Mouse (Mus musculus): Measurements from ENCODE around the gene Nkrf. TPM values are rescaled to one million over a fixed set of nuclear protein-coding genes. Genes with fewer than 3 reads are reported as not detected.

The Nkrf gene
- polyA plus RNA-seq (2014; fragmentation: Nextera tagmentation; extraction: Ambion mirVana) = 7.0 and 7.3 TPM in 2 replicates

- WGBS = 20% methylated on average over 29 of the region's 47 CpGs
- H3K9me3 ChIP-seq (ENCODE audit: control insufficient read depth, low read length) = no peaks in the 10 kb centered on the region
- H3K36me3 ChIP-seq (ENCODE audit: control insufficient read depth, insufficient read depth, low read length) = no peaks in the 10 kb centered on the region
- peak within 1 kb of the TSS; percentile 58 for H3K4me2 ChIP-seq
- H3K4me1 ChIP-seq (ENCODE audit: control insufficient read depth, insufficient read depth, low read length) = no peaks in the 10 kb centered on the region
- ATAC-seq (ENCODE audit: low FRiP score) = peak; percentile 77
- peak within 1 kb of the TSS; percentile 45 for H3K27ac ChIP-seq (ENCODE audit: low read depth, low read length)
- peak; percentile 88 for DNase-seq (ENCODE audit: low spot score, missing footprints)
- peak within 1 kb of the TSS; percentile 58 for H3K4me3 ChIP-seq (ENCODE audit: low read depth, low read length)
- no peaks in the 10 kb centered on the region for H3K27me3 ChIP-seq (ENCODE audit: control insufficient read depth, insufficient read depth, low read length)
- H3K9ac ChIP-seq (ENCODE audit: low read length) = peak within 1 kb of the TSS; percentile 70
These were observed at the start of gene Nkrf for GRCm38 (mm10) chrX:36902321-36903114. TSS of gene Nkrf (minus strand) at chrX:36902899.

- no peak overlapping the region for H3K4me3 ChIP-seq (ENCODE audit: low read depth, low read length)
- H3K36me3 ChIP-seq (ENCODE audit: control insufficient read depth, insufficient read depth, low read length) = no peaks in the 10 kb centered on the region
- no peaks in the 10 kb centered on the region for H3K4me1 ChIP-seq (ENCODE audit: control insufficient read depth, insufficient read depth, low read length)
- no peak overlapping the region for H3K4me2 ChIP-seq
- no peak overlapping the region for H3K27ac ChIP-seq (ENCODE audit: low read depth, low read length)
- H3K9ac ChIP-seq (ENCODE audit: low read length) = no peak overlapping the region
- ATAC-seq (ENCODE audit: low FRiP score) (no peak), DNase-seq (ENCODE audit: low spot score, missing footprints) (no peak)
- WGBS = 86% methylated on average over 3 of the region's 3 CpGs
- no peaks in the 10 kb centered on the region for H3K9me3 ChIP-seq (ENCODE audit: control insufficient read depth, low read length)
- no peaks in the 10 kb centered on the region for H3K27me3 ChIP-seq (ENCODE audit: control insufficient read depth, insufficient read depth, low read length)
These were observed 38.4 kb upstream of the Nkrf start for GRCm38 (mm10) chrX:36941106-36941505.

- H3K4me3 ChIP-seq (ENCODE audit: low read depth, low read length) = no peak overlapping the region
- no peaks in the 10 kb centered on the region for H3K27me3 ChIP-seq (ENCODE audit: control insufficient read depth, insufficient read depth, low read length)
- no peak for ATAC-seq (ENCODE audit: low FRiP score)
- no peak overlapping the region for H3K27ac ChIP-seq (ENCODE audit: low read depth, low read length)
- 86% methylated on average over 4 of the region's 4 CpGs for WGBS
- H3K4me1 ChIP-seq (ENCODE audit: control insufficient read depth, insufficient read depth, low read length) = no peaks in the 10 kb centered on the region
- no peak overlapping the region for H3K4me2 ChIP-seq
- DNase-seq (ENCODE audit: low spot score, missing footprints) = no peak
- H3K36me3 ChIP-seq (ENCODE audit: control insufficient read depth, insufficient read depth, low read length) = no peaks in the 10 kb centered on the region
- no peak overlapping the region for H3K9ac ChIP-seq (ENCODE audit: low read length)
- no peaks in the 10 kb centered on the region for H3K9me3 ChIP-seq (ENCODE audit: control insufficient read depth, low read length)
These were observed 37.2 kb upstream of the Nkrf start for GRCm38 (mm10) chrX:36939806-36940413.

DNA sequence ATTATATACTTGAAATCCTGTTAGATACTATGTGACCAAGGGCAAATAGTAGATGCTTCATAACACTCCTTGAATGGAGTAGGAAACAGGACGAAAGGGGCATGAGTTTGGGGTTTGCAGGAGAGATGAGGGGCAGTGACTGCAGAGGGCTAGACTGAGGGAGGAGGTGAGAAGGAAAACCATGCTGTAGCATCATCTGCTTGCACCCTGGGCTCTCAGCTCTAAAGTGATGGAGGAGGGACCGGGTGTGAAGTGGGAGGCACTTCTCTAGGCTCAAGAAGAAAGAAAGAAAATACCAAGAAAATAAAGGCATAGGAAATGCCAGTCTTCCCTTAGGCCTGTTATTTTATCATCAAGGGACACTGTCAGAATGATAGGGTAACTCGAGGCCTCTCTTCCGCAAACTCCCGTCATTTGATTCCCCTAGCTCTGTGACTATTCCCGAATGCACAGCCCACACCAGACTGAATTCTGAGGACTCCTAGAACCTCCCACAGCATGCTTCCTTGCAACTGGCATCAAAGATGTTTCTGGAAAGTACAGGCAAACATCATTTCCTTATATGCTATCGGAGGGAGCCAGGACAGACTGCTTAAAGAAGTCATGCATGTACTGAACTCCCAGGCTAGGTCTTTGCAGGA lies 32.7 kb upstream of the Nkrf start:
- no peak overlapping the region for H3K4me2 ChIP-seq
- WGBS = 78% methylated on average over 7 of the region's 7 CpGs
- no peaks in the 10 kb centered on the region for H3K36me3 ChIP-seq (ENCODE audit: control insufficient read depth, insufficient read depth, low read length)
- no peaks in the 10 kb centered on the region for H3K4me1 ChIP-seq (ENCODE audit: control insufficient read depth, insufficient read depth, low read length)
- no peak overlapping the region for H3K9ac ChIP-seq (ENCODE audit: low read length)
- H3K9me3 ChIP-seq (ENCODE audit: control insufficient read depth, low read length) = no peaks in the 10 kb centered on the region
- no peak for ATAC-seq (ENCODE audit: low FRiP score)
- DNase-seq (ENCODE audit: low spot score, missing footprints) = no peak
- H3K27ac ChIP-seq (ENCODE audit: low read depth, low read length) = no peak overlapping the region
- H3K27me3 ChIP-seq (ENCODE audit: control insufficient read depth, insufficient read depth, low read length) = no peaks in the 10 kb centered on the region
- H3K4me3 ChIP-seq (ENCODE audit: low read depth, low read length) = no peak overlapping the region

- DNase-seq (ENCODE audit: low spot score, missing footprints) = no peak
- no peak for ATAC-seq (ENCODE audit: low FRiP score)
These were observed 27.9 kb upstream of the Nkrf start for GRCm38 (mm10) chrX:36930574-36930973.

DNA sequence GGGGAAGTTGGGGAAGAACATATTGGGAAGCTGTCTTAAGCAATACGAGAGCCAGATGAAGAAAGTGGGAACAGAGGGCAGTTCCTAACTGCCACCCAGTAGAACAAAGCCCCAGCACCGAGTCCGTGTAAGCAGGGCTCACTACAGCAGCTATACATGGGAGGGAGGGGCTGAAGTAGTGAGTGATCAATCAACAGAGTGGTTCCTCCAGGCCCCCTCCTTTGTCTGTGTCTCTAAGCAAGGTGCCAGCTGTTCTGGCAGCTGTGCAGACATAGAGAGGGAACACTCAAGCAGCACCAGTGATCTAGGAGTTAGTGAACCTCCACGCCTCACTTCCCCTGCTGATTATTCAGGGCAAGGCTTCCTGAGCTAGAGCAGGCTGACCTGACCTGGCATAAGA lies 27.0 kb upstream of the Nkrf start:
- 75% methylated on average over 4 of the region's 4 CpGs for WGBS
- ATAC-seq (ENCODE audit: low FRiP score) (no peak), DNase-seq (ENCODE audit: low spot score, missing footprints) (no peak)
- Histone ChIP-seq H3K4me2 (no peak overlapping the region), H3K4me3 (ENCODE audit: low read depth, low read length) (no peak overlapping the region), H3K27me3 (ENCODE audit: control insufficient read depth, insufficient read depth, low read length) (no peaks in the 10 kb centered on the region), H3K36me3 (ENCODE audit: control insufficient read depth, insufficient read depth, low read length) (no peaks in the 10 kb centered on the region), H3K4me1 (ENCODE audit: control insufficient read depth, insufficient read depth, low read length) (no peaks in the 10 kb centered on the region), H3K27ac (ENCODE audit: low read depth, low read length) (no peak overlapping the region), H3K9me3 (ENCODE audit: control insufficient read depth, low read length) (no peaks in the 10 kb centered on the region), H3K9ac (ENCODE audit: low read length) (no peak overlapping the region)

More at GRCm38 (mm10) chrX:36930574-36930973, 27.9 kb upstream of the Nkrf start:
- Histone ChIP-seq H3K36me3 (ENCODE audit: control insufficient read depth, insufficient read depth, low read length) (no peaks in the 10 kb centered on the region), H3K9ac (ENCODE audit: low read length) (no peak overlapping the region), H3K4me2 (no peak overlapping the region), H3K4me3 (ENCODE audit: low read depth, low read length) (no peak overlapping the region), H3K4me1 (ENCODE audit: control insufficient read depth, insufficient read depth, low read length) (no peaks in the 10 kb centered on the region), H3K27me3 (ENCODE audit: control insufficient read depth, insufficient read depth, low read length) (no peaks in the 10 kb centered on the region), H3K27ac (ENCODE audit: low read depth, low read length) (no peak overlapping the region), H3K9me3 (ENCODE audit: control insufficient read depth, low read length) (no peaks in the 10 kb centered on the region)
- WGBS = 57% methylated on average over 1 of the region's 1 CpGs

DNA sequence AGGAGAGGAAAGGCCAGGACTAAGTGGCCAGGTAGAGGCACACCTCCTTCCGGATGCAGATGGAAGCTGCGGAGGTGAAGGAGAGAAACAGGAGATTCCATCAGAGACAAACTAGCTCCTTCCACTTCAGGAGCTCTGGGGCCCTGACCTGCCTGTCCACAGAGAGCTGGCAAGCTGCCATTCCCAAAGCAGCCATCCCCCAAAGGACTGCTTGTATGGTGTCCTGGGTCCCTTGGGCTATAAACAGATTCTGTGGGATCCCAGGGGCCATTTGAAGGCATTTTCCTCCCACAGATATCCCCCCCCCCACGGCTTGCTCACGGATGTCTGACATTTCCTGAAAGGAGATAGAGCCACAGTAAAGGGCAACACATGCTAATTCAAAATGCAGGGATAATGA lies 26.1 kb upstream of the Nkrf start:
- Histone ChIP-seq H3K4me1 (ENCODE audit: control insufficient read depth, insufficient read depth, low read length) (no peaks in the 10 kb centered on the region), H3K36me3 (ENCODE audit: control insufficient read depth, insufficient read depth, low read length) (no peaks in the 10 kb centered on the region), H3K4me2 (no peak overlapping the region), H3K9ac (ENCODE audit: low read length) (no peak overlapping the region), H3K4me3 (ENCODE audit: low read depth, low read length) (no peak overlapping the region), H3K27me3 (ENCODE audit: control insufficient read depth, insufficient read depth, low read length) (no peaks in the 10 kb centered on the region), H3K9me3 (ENCODE audit: control insufficient read depth, low read length) (no peaks in the 10 kb centered on the region), H3K27ac (ENCODE audit: low read depth, low read length) (no peak overlapping the region)
- DNase-seq (ENCODE audit: low spot score, missing footprints) (no peak), ATAC-seq (ENCODE audit: low FRiP score) (no peak)
- WGBS = 84% methylated on average over 4 of the region's 4 CpGs

- Histone ChIP-seq H3K9ac (ENCODE audit: low read length) (no peak overlapping the region), H3K4me3 (ENCODE audit: low read depth, low read length) (no peak overlapping the region), H3K27me3 (ENCODE audit: control insufficient read depth, insufficient read depth, low read length) (no peaks in the 10 kb centered on the region), H3K4me1 (ENCODE audit: control insufficient read depth, insufficient read depth, low read length) (no peaks in the 10 kb centered on the region), H3K9me3 (ENCODE audit: control insufficient read depth, low read length) (no peaks in the 10 kb centered on the region), H3K27ac (ENCODE audit: low read depth, low read length) (no peak overlapping the region), H3K4me2 (no peak overlapping the region), H3K36me3 (ENCODE audit: control insufficient read depth, insufficient read depth, low read length) (no peaks in the 10 kb centered on the region)
- ATAC-seq (ENCODE audit: low FRiP score) = no peak
- WGBS = 82% methylated on average over 4 of the region's 4 CpGs
- no peak for DNase-seq (ENCODE audit: low spot score, missing footprints)
These were observed 18.6 kb upstream of the Nkrf start for GRCm38 (mm10) chrX:36921346-36921745.

DNA sequence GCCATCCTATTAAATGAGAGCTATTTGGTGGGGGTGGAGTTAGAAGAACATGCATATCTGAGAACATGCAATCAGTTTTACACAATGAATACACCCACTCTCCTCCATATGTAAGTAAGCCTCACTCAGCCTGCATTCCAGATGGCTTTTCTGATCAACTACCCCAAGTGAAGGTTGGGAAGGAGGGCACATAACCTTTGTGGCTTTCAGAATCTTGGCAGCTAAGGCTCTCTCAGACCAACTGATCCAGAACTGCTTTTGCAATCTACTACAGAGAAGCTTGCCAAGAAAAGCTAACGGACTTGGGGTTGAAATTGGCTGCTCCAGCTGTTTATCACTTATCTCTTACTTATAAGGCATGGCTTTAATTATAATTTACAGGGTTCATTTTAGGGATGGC lies 15.1 kb upstream of the Nkrf start:
- H3K27ac ChIP-seq (ENCODE audit: low read depth, low read length) = no peak overlapping the region
- H3K4me2 ChIP-seq = no peak overlapping the region
- WGBS = 91% methylated on average over 1 of the region's 1 CpGs
- ATAC-seq (ENCODE audit: low FRiP score) (no peak), DNase-seq (ENCODE audit: low spot score, missing footprints) (no peak)
- no peak overlapping the region for H3K4me3 ChIP-seq (ENCODE audit: low read depth, low read length)
- no peaks in the 10 kb centered on the region for H3K27me3 ChIP-seq (ENCODE audit: control insufficient read depth, insufficient read depth, low read length)
- no peaks in the 10 kb centered on the region for H3K4me1 ChIP-seq (ENCODE audit: control insufficient read depth, insufficient read depth, low read length)
- no peaks in the 10 kb centered on the region for H3K36me3 ChIP-seq (ENCODE audit: control insufficient read depth, insufficient read depth, low read length)
- H3K9me3 ChIP-seq (ENCODE audit: control insufficient read depth, low read length) = no peaks in the 10 kb centered on the region
- H3K9ac ChIP-seq (ENCODE audit: low read length) = no peak overlapping the region
